Mouse (Mus musculus) stomach, postnatal 0 days (tissue): ENCODE data around the gene Mosmo.

Experiments
- CTCF ChIP-seq: IDR thresholded peaks from 2 replicates; pipeline ENCODE4 v1.5.1; 2016; ENCODE audit warnings: antibody characterized with exemption, low read depth, mild to moderate bottlenecking, moderate library complexity
- EP300 ChIP-seq: optimal IDR thresholded peaks from 2 replicates; pipeline ENCODE3; 2016; ENCODE audit warnings: antibody characterized with exemption

GRCm38 (mm10) chr7:120696331-120696730 is 18.9 kb downstream of the Mosmo start:
- TF ChIP-seq CTCF, result no peak
- no peak for TF ChIP-seq EP300
